Mouse (Mus musculus): ENCODE measurements around the gene Stk32c. TPM values are rescaled to one million over a fixed set of nuclear protein-coding genes. Genes with fewer than 3 reads are reported as not detected.

The Stk32c gene
- total RNA-seq, 2 experiments from 2014 or later = 129 to 146 TPM

DNA sequence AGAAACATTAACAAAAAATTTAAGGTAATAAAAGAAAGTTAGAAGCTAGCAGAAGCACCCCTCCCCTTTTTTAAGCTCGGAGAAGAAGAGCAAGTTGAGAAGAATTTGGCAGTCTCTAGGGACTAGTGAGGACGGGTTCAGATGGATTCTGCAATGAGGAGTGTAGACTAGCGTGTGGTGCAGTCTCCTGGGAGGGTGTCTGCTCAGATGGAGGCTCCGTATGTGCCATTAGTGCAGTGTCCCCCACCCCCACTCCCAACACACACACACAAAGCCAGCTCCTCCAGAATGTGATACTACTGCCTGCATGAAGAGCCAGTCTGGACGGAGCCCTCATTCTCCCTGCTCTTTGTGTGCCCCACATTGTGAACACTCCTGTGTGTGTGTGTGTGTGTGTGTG, 131.9 kb downstream of the Stk32c start:
- DNase-seq (ENCODE audit: low spot score in 2 of 2) = no peak
- intact Hi-C loops (cut with DNase I) = no loop called here

DNA sequence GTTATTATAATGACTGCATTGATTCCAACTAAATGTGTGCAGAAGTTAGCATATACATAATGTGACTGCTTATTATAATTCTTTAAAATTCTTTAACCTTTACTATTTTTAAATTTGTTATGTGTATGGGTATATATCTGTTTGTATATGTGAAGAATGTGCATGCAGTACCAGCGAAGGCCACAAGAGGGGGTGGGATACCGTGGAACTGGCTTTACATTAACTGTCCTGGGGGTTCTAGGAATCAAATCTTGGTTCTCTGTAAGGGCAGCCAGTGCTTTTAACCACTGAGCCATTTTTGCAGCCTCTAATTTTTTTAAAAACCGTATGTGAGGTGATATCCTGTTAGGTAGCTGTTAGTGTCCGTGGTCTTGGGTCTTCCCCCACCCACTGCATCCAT, 132.4 kb downstream of the Stk32c start:
- intact Hi-C loops (cut with DNase I) = no loop called here
- DNase-seq (ENCODE audit: low spot score in 2 of 2) = peak in 1 of 2 experiments; percentile 50

DNA sequence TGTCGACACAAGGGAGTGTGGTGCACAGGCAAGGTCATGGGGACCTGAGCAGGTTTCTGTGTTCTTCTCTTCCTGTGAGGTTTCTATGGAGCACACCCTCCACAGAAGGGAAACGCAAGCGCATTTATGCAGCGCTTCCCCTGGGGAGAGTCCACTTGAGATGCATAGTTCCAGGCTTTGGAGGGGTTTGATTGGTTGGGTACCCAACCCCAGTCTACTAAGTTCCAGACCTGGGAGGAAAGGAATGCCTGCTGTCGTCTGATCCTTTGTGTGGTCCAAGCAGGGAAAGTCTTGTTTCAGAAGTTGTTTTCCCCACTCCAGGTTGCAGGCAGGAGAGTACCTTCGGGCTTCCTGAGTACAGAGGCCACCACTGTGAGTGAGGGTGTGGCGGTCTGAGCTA, 134.0 kb downstream of the Stk32c start:
- intact Hi-C loops (cut with DNase I) = no loop called here
- DNase-seq (ENCODE audit: low spot score in 2 of 2) = no peak

DNA sequence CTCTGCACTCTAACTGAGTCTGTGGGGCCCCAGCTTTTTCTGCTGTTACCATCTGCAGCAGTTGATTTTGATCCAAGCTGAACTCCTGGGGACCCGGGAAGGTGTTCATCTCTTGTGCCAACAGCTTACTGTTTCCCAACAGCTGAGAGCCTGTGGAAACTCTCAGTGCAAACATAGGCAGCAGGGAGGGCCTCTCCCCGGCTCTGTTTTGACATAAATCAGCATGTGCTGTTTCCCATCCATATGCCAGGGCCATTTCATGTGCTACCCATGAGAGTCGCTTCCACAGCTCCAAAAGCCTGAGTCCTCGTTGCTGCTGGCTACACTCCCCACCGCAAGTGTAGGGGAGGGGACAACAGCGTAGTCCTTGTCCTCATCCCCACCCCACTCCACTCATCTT, 134.9 kb downstream of the Stk32c start:
- intact Hi-C loops (cut with DNase I) = no loop called here
- no peak for DNase-seq (ENCODE audit: low spot score in 2 of 2)

- no peak for DNase-seq (ENCODE audit: low spot score in 2 of 2)
- intact Hi-C loops (cut with DNase I) = no loop called here
These were observed 135.8 kb downstream of the Stk32c start for GRCm38 (mm10) chr7:139077283-139077682.

- DNase-seq (ENCODE audit: low spot score in 2 of 2) = no peak
- intact Hi-C loops (cut with DNase I) = no loop called here
These were observed 137.9 kb downstream of the Stk32c start for GRCm38 (mm10) chr7:139075054-139075794.

DNA sequence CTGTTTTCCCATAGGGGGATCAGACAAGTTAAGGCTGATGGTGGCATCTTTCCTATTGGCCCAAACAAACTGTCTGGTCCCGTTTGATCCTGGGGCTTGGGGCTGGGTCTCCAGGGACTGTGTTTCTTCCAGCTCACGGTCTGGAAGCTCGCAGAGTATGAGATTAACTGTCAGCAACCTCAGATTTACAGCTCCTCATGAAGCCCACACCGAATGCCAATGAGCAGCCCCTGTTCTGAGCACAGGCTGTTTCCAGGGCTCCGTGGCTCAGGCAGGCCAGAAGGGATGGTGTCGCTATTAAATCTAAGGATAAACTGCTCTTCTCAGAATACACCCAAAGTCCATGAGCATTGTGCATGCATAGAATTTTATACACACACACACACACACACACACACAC, 138.9 kb downstream of the Stk32c start:
- intact Hi-C loops (cut with DNase I) = no loop called here
- DNase-seq (ENCODE audit: low spot score in 2 of 2) = no peak

GRCm38 (mm10) chr7:139068182-139068623, 144.9 kb downstream of the Stk32c start:
- intact Hi-C loops (cut with DNase I) = no loop called here
- DNase-seq (ENCODE audit: low spot score in 2 of 2) = peak; percentile 85 to 87

- DNase-seq (ENCODE audit: low spot score in 2 of 2) = no peak
- intact Hi-C loops (cut with DNase I) = no loop called here
These were observed 149.7 kb downstream of the Stk32c start for GRCm38 (mm10) chr7:139063406-139063805.

Other genes with a start within 250 kb of the Stk32c start
- 100 to 1,000 TPM; 103 to 107 TPM for gene Dpysl4, start 127.3 kb downstream of the Stk32c start, total RNA-seq (2021)
- gene Lrrc27, start 319 bp downstream of the Stk32c start, total RNA-seq (2021) = 1 to 10 TPM; 5.9 to 6.0 TPM
- gene Pwwp2b, start 35.2 kb upstream of the Stk32c start, total RNA-seq (2021) = 10 to 100 TPM; 10.4 to 10.9 TPM
- gene Inpp5a, start 175.8 kb upstream of the Stk32c start, total RNA-seq (2021) = 10 to 100 TPM; 48.2 to 49.4 TPM

All from left cerebral cortex, postnatal 14 days (tissue).